Mouse (Mus musculus) gastrocnemius, postnatal 14 days (tissue): Measurements from ENCODE around the gene Llgl2. TPM values are rescaled to one million over a fixed set of nuclear protein-coding genes. Genes with fewer than 3 reads are reported as not detected.

Source experiments
- DNase-seq: peaks from one replicate; pipeline ENCODE4 v3.0.0; 2021; ENCODE audit warnings: mixed read lengths
- intact Hi-C: fragments of 180-260 bp; cut with DNase I; formaldehyde crosslinking; loops from one replicate; pipeline ENCODE4 v1.15.1; 2025; ENCODE audit warnings: low total_unique reads
- total RNA-seq, 2 experiments: library from RNA; stranded (reverse); gene quantifications; 2 replicates each; pipeline ENCODE4 v1.2.3; 2021

The Llgl2 gene
- total RNA-seq, 2 experiments from 2014 or later: 11.2 to 11.5 TPM

DNA sequence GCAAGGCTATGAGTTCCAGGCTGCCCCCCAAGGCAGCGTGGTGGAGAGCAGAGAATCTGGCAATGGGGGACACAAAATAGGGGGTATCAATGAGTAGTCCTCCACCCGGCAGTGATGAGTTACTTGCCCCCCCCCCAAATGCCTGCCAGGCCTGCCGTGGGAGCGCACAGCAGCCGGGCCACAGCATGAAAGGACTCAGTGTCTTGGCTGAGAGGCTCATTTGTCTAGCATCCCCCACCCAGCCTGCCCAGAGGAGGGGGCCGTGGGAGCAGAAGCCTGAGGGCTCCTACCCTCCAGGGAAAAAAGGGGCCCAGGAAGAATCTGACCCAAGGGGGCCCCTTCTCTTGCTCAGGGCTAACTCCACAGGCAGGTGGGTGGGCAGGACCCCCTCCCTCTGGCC lies 16.5 kb upstream of the Llgl2 start:
- DNase-seq: no peak
- intact Hi-C loops: no loop called here

DNA sequence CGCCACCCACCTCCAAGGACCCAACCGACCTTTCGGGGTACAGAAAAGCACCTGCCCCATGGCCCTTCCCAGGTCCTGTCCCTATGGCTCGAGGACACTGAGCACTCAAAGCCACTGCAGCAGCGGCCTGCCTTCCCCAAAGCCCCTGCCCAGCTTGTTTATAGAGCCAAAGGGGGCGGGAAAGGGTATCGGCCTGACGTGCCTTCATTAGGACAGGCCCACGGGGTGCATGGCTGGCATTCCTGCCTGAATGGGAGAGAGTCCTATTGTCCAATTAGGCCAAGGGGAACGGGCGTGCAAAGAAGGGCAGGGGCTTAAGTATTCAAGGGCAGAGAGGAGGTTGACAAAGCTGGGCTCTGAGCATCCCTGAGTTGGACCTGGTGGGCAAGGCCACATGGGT lies 15.9 kb upstream of the Llgl2 start:
- intact Hi-C loops: no loop called here
- no peak for DNase-seq

DNA sequence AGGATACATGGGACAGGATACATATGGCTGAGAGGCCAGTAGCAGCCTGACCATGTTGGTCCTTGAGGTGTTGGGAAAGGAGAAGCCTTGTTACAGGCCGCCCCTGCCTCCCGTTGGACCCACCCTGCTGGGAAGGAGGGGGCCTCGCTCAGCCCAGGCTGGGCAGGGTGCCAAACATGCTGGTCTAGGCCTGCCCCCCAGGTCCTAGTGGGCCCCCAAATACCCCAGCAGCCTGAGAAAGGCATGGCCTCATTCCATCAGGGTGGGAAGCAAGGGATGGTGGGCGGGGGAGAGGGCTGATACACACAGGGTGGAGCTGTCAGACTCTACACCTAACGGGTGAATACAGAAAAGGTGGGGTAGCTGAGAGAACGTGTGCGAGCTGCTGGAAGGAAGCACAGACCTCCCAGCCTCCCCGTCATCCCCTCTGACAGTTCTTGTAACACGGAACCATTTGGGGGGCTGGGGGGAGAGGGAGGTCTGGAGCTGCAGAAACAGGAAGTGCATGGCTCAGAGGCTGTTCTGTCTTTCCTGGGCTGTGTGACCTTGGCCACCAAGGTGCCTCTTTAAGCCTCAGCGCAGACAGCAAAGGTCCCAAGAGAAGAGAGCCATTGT lies 15.0 kb upstream of the Llgl2 start:
- no peak for DNase-seq
- intact Hi-C loops: no loop called here

DNA sequence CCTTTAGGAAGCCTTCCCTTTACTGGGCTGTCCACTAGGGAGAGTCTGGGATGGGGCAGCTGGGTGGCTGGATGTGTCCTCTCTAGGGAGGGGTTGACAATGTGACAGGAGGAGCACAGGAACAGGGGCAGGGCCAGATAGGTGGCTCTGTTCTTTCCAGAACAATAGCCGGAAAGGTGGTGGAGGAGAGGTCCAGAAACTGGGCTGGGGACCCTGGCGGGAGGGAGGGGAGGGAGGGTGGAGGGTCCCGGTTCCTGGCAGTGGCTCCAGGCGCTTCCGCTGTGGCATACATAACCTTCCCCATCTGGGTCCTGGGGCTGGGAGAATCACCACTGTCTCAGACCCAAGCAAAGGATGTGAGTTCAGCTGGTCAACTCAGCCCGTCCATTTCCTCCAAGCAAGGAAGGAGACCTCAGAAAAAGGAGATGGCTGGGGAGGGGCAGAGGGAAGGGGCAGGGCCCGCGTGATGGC lies 14.5 kb upstream of the Llgl2 start:
- intact Hi-C loops: no loop called here
- no peak for DNase-seq

DNA sequence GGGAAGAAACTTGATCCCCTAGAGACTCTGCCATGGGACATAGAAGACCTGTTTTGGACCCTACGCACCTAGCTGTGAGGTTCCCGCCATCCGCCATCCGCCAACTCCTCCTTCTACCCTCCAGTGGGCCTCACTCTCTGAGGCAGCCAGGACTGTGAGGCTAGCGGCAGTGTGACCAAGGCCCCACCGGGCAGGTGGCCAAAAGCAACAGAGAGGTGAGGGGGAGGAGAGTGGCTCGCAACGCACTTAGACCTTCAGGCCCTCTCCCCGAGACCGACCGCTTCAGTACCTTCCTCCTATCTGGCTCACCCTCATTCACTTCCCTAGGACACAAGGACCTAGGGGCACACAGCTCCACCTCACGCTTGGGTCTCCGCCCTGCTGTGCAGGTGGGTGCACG lies 13.5 kb upstream of the Llgl2 start:
- intact Hi-C loops: loop anchor here (10.0 kb wide), 1 partner anchor 166 kb away; no protein-coding TSS in a partner anchor
- DNase-seq: no peak

DNA sequence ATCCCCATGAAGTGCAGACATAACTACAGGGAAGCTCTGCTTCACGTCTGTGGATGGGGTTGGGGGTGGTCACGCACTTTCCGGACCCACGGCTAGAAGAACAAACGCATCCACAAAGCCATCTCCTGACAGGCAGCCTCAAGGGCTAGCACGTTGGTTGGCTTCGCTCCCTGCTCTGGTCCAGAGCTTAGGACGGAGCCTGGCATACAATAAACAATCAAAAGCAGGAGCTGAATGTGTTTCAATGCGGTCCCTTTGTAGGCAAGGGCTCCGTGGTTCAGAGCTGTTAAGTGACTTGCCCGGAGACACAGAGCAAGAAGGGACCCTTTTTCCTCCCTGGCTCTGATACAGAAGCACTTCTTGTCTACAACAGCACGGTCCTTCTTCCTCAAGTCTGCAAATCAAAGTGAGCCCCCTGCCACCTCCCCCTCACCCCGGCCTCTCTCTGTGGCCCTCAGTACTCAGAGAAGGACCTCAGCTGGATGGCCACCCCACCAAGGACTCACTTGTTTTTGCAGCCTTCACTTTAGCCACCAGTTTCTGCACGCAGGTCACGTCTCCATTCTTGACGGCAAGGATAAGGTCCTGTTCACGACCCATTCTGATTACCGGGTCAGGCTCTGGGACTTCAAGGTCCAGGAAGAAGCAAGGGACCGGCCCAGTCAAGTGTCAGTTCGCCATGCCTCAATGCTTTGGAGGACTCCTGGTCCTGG lies 12.3 kb upstream of the Llgl2 start:
- intact Hi-C loops: loop anchor here (10.0 kb wide), 1 partner anchor 167 kb away; no protein-coding TSS in a partner anchor
- no peak for DNase-seq

DNA sequence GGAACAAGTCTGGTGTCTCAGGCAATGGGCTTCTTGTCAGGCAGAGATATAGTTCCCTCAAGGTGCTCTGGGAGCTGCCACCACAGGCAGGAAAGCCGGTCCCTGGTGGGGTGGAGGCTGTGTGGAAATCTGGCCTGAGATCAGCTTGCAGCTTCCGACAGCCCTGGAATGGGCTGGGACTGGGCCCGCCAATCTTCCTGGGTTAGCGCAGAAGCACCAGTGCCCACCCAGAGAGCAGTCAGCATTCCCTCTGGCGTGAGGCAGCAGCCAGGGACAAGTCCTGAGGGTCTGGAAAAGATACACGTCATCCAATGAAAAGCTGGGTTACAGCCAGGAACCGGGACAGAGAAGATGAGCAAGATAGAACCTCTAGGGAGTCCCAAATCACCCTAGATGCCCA lies 11.8 kb upstream of the Llgl2 start:
- no peak for DNase-seq
- intact Hi-C loops: loop anchor here (10.0 kb wide), 1 partner anchor 167 kb away; no protein-coding TSS in a partner anchor

DNA sequence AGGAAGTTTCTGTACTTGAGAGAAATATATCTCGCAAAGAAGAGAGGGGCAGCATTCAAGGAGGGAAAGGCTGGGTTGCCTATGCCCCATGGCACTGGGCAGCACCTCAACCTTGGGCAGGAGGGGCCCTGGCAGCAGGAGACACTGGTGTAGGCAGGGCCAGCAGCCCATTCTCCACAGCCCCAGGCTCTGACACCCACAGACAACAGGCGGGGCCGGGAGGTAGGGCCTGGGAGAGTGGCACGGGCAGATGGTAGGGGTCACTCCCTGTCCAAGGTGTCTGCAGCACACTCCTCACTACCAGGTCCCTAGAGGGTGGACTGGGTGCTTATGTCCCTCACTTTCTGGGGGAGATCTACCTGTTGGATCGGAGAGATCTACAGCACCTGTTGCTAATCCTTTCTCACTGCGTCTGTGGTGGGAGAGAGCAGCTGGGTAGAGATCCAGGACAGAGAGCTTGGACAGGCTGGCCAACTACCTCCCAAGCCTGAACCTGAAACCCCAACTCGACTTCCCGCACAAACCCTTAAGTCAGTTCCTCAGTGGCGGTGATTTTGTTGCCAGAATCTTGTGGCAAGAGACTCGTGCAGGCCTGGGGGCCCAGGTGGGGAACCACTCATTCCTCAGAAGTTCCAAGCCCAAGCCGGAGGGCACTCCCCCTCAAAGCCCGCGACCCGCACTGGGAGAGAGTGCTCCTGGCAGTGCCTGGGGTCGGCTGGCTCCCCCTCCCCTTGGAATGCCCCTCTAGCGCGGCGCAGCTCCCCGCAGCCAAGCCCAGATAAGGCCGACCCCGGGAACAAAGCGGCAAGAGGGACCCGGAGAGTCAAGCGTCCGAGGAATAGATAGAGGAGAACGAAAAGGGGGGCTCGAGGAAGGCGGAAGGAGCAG lies 11.1 kb upstream of the Llgl2 start:
- no peak for DNase-seq
- intact Hi-C loops: loop anchor here (10.0 kb wide), 1 partner anchor 168 kb away; no protein-coding TSS in a partner anchor

DNA sequence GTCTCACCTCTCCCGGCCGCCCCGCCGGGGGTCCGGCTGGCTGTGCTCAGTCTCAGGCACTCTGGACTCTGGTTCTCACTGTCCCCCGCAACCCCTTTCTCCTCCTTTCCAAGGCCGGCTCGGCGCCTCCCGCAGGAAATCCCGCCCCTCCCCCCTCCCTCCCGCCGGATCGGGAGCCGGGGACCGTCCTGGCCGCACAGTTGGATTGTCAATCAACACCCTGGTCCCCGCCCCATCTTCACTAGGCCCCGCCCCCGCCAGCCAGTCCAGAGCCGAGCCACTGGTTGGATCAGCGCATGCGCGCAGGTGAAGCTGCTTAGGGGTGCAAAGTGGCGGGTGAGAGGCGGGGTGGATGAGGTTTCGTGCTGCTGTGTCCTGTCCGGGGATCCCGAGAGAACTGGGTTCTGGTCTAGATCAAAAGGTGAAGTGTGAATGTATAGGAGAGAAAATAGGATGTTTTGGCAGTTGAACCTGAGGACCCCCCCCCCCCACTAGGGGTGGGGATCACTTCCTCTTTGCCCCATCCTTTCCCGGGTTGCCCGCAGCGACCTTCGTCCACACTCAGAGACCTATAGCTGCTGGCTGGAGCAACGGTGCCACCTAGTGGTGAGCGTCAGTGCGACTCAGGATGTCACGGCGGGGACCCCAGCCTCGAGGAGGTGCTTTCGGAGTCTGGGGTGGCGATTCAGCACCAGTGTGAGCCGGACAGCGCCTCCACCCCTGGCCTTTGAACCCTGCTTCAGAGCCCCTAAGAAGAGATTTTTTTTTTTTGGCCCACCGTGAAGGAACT lies 10.1 kb upstream of the Llgl2 start, which contains the start of gene Caskin2:
Gene Caskin2 (minus strand): TSS at position 133 of the 790 bp plus-strand sequence.
- DNase-seq: peak; percentile 97
- intact Hi-C loops: loop anchor here (2.0 to 10.0 kb wide), 2 partner anchors 91 to 169 kb away; no protein-coding TSS in a partner anchor

DNA sequence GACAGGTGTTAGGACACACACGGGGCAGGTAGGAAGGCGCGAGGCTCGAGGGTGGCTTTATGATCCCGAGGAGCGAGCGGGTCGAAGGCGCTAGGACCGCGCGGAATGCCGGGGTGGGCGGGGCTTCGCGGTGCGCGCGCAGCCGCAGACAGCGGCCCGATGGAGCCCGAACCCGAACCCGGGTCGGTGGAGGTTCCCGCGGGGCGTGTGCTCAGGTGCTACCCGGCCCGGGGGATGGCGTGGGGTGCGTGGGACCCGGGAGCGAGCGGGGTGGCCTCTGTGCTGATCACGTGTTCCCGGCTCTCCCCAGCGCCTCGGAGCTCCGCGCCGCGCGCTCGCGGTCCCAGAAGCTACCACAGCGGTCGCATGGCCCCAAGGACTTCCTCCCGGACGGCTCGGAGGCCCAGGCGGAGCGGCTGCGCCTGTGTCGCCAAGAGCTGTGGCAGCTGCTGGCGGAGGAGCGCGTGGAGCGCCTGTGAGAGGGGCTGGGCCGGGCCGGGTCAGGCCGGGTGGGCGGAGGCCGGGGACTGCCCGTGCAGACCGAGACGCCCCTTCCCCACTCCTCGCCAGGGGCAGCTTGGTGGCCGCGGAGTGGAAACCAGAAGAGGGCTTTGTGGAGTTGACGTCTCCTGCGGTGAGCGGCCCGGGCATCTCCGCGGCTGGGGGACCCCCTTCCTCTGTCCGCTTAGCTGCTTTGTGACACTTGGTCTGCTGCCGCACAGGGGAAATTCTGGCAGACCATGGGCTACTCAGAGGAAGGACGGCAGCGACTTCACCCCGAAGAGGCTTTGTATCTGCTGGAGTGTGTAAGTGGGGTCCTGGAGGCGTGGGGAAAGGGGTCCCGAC lies 9.0 kb upstream of the Llgl2 start, which contains the start of gene Tsen54:
Gene Tsen54 (plus strand): TSS at position 120 of the 846 bp plus-strand sequence.
- DNase-seq: peak; percentile 87
- intact Hi-C loops: loop anchor here (2.0 to 10.0 kb wide), 2 partner anchors 92 to 170 kb away; no protein-coding TSS in a partner anchor

DNA sequence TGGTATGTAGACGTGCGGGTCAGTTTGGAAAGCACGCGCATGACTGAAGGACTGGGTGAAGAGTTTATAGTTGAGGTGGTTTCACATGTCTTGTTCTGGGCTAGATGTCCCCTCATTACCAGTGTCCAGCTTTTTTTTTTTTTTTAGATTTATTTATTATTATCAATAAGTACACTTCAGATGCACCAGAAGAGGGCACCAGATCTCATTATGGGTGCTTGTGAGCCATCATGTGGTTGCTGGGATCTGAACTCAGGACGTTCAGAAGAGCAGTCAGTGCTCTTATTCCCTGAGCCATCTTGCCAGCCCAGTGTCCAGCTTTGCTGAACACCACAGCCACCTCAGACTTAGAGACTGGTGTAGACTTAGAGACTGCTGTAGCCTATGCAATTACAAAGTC lies 6.5 kb upstream of the Llgl2 start:
- no peak for DNase-seq
- intact Hi-C loops: loop anchor here (10.0 kb wide), 1 partner anchor 173 kb away; no protein-coding TSS in a partner anchor

DNA sequence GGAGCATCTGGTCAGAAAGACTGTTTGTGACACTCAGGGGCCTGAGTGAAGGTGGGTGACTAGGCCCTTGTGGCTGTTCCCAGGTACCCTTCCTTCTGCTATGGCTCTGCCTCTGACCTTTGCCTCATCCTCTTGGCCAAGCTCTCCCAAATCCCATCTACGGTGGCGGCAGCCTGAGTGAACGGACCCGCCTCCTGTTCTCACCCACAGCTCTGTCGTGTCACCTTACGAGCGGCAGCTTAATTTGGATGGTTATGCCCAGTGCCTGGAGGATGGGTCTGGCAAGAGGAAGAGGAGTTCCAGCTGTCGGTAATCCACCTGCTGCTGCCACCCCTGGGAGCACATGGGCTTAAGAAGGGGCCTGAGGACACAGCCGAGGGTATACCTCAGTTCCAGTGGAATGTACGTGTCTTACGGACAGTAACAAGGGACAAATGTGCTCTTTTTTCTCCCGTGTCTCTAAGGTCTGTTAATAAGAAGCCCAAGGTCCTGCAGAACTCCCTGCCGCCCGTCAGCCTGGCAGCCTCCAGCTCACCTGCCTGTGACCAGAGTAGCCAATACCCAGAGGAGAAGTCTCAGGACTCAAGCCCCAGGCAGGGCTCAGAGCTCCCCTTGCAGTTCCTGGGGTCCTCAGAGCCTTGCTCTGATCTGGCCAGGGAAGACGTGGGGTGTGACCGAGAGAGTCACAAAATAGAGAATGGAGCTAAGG lies 3.8 kb upstream of the Llgl2 start:
- intact Hi-C loops: loop anchor here (10.0 kb wide), 1 partner anchor 175 kb away; no protein-coding TSS in a partner anchor
- no peak for DNase-seq

DNA sequence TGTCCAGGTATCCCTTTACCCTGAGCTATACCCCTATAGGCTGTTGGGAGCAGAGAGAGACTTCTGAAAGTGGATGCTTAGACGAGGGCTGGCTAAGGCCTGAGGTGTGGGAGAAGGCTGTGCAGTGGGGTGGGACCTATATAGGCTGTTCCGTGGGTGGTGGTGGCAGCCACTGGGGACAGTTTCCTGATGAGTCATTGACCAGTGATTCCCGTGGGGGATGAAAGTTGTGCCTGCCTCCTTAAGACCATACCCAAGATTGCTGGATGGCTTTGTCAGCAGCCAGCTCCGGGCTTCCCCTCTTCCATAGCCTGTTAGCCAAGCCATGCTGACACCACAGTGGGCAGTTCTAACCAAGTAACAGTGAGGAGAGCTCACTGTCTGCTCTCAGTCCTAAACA lies 2.8 kb upstream of the Llgl2 start:
- intact Hi-C loops: no loop called here
- no peak for DNase-seq

DNA sequence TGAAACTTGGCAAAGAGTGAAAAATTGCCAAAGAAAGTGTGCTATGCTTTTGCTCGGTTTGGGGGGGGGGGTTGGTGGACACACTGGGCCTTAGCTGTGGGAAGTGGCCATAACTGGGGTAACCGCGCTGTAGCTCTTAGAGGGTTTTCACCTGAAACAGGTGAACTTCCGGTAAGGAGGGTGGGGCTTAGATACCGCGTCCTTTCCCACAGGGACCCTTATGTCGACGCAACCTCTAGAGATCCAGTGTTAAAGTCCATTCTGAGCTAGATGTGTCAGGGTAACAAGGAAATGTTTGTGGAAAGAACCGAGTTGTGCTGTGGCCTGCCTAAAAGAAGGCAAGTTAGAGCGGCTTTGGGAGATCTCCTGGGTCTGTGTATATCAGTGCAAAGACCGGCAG lies 964 bp downstream of the Llgl2 start:
- intact Hi-C loops: no loop called here
- DNase-seq: no peak

DNA sequence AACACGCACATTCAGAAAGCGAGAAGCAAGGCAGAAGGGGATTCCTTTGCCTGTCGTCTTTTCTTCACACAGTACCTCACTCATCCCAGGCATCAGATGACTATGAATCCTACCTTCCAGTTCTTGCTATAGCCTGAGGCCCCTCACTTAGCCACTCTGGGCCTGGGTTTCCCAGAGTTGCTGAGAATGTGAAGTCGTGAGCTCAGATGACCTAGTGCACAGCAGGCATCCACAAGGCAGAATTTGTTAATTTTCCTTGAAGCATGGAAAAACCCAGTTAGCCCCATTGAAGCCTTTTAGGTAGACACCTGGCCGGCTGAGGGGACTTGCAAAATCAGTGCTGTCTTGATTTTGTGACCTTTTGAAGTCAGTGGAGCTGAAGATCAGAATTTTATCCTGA lies 2.6 kb downstream of the Llgl2 start:
- intact Hi-C loops: no loop called here
- no peak for DNase-seq

DNA sequence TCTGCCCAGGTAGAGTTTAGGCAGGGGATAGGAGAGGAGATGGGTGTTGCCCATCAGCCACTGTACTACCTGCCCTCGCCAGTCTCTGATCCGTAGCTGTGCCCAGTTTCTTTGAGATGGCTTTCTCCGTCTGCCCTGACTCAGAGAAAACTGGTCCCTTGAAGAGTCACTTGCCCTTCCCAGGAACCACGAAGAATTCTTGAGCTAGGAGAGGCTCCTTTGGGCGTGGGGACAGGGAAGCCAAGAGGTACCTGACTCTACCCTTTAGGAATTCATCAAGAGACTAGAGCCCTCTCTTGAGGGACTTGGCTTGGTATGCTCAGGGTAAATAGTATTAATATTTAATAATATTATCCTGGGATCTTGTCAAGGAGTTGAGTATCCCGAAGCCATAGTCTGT lies 3.8 kb downstream of the Llgl2 start:
- intact Hi-C loops: no loop called here
- no peak for DNase-seq

DNA sequence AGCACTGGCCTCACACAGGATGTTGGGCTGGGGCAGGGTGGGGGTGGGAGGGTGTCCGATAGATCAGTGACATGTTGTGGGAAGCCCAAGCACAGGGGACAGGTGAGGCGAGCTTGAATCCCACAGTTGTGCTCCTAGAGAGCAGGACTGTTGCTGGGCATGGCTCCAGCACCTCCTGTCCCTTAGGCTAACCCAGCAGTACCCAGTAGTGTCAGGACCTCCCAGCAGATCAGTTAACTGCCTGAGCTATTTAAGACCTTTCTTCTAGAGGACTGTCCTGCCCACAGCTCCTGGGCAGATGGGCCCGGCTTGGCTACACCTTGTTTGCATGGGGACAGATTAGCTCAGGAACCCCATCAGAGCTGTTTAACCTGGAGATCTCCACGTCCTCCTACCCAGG lies 5.2 kb downstream of the Llgl2 start:
- intact Hi-C loops: no loop called here
- no peak for DNase-seq
